Comparison of ENCODE assay signal across 23 mouse cellular contexts in genomic region chr10:128544674-128545569, GRCm38 (mm10). TPM values are rescaled to one million over a fixed set of nuclear protein-coding genes. Genes with fewer than 3 reads are reported as not detected.
DNase-seq lines count a peak whose midpoint lies in the region; ATAC-seq lines count a peak whose summit lies in the region.
"Had no signal": no experiment of that assay in that cellular context is flagged by ENCODE, and none has a peak within 500 bp of the region (broad histone marks: within the 10 kb centered on the region; RNA-seq: fewer than 3 reads in every experiment).

No protein-coding gene starts in this region.

- H3K36me3 ChIP-seq in heart, embryonic 10.5 days: peaks cover 42% of the 10 kb centered on the region
- peaks cover 21% of the 10 kb centered on the region for H3K36me3 ChIP-seq in heart, embryonic 11.5 days (ENCODE audit: control insufficient read depth, insufficient read depth, low read length)
- H3K36me3 ChIP-seq in megakaryocyte, embryonic 14.5 days (replicated peaks; ENCODE audit: low read length): peaks cover 52% of the 10 kb centered on the region
- H3K36me3 ChIP-seq in limb, embryonic 13.5 days: peaks cover 46% of the 10 kb centered on the region

- 94% methylated on average over 37 of the region's 37 CpGs for WGBS in heart, embryonic 10.5 days
- WGBS in heart, embryonic 11.5 days (ENCODE audit: insufficient replicate concordance): 93% methylated on average over 37 of the region's 37 CpGs
- 94% methylated on average over 37 of the region's 37 CpGs for WGBS in limb, embryonic 13.5 days

- H3K27me3 ChIP-seq in heart, embryonic 10.5 days (ENCODE audit: insufficient read depth, poor library complexity, severe bottlenecking): no peaks in the 10 kb centered on the region
- no peaks in the 10 kb centered on the region for H3K27me3 ChIP-seq in heart, embryonic 11.5 days (ENCODE audit: control insufficient read depth, insufficient read depth, low read length)
- no peaks in the 10 kb centered on the region for H3K27me3 ChIP-seq in megakaryocyte, embryonic 14.5 days (replicated peaks)
- no peaks in the 10 kb centered on the region for H3K27me3 ChIP-seq in limb, embryonic 13.5 days
- H3K27me3 ChIP-seq: midbrain, embryonic 12.5 days had no signal

- H3K9ac ChIP-seq in heart, embryonic 11.5 days (ENCODE audit: low read depth, low read length): no peak overlapping the region
- 0 out of 2 replicates have a peak overlapping the region, but pooled peaks have one; percentile 48 for H3K9ac ChIP-seq in limb, embryonic 13.5 days
- H3K9ac ChIP-seq: midbrain, embryonic 12.5 days had no signal

- H3K4me3 ChIP-seq in heart, embryonic 10.5 days: no peak overlapping the region
- H3K4me3 ChIP-seq in heart, embryonic 11.5 days (ENCODE audit: low read depth, low read length): no peak overlapping the region
- H3K4me3 ChIP-seq in megakaryocyte, embryonic 14.5 days (replicated peaks): peak overlapping the region; percentile 23
- H3K4me3 ChIP-seq in limb, embryonic 13.5 days: no peak overlapping the region
- H3K4me3 ChIP-seq: erythroblast, embryonic 14.5 days; heart, adult 2 months; midbrain, embryonic 12.5 days had no signal

- ATAC-seq in heart, embryonic 11.5 days (replicated peaks; ENCODE audit: insufficient number of reproducible peaks, low FRiP score, low TSS enrichment): no peak
- no peak for ATAC-seq in megakaryocyte, adult 5-6 weeks (ENCODE audit: poor library complexity, severe bottlenecking)
- no peak for ATAC-seq in limb, embryonic 13.5 days (ENCODE audit: low FRiP score, low read depth)
- ATAC-seq: CD4-positive, CD25-positive, alpha-beta regulatory T cell, adult 4 months; forebrain, embryonic 16.5 days had no signal

- peak; percentile 31 for DNase-seq in cerebellum, adult 11 months
- DNase-seq in cerebellum, postnatal 25 days: no peak
- no peak for DNase-seq in heart, embryonic 10.5 days (ENCODE audit: low spot score)
- DNase-seq in spleen, adult 18-20 months: no peak
- DNase-seq: adrenal gland, adult 8-10 months; gastrocnemius, postnatal 10 days; heart, postnatal 4 days; kidney, adult 18-20 months; kidney, postnatal 4 days; liver; lung, adult 2 months; lung, postnatal 36 days; right cerebral cortex, postnatal 25 days; thymus, adult 18-20 months had no signal

- no peaks in the 10 kb centered on the region for H3K9me3 ChIP-seq in heart, embryonic 10.5 days
- H3K9me3 ChIP-seq in heart, embryonic 11.5 days (replicated peaks; ENCODE audit: control insufficient read depth, low read length): no peaks in the 10 kb centered on the region
- no peaks in the 10 kb centered on the region for H3K9me3 ChIP-seq in megakaryocyte, embryonic 14.5 days
- no peaks in the 10 kb centered on the region for H3K9me3 ChIP-seq in limb, embryonic 13.5 days
- H3K9me3 ChIP-seq: midbrain, embryonic 12.5 days had no signal

- H3K27ac ChIP-seq in heart, embryonic 10.5 days: 0 out of 2 replicates have a peak overlapping the region, but pooled peaks have one; percentile 44
- no peak overlapping the region for H3K27ac ChIP-seq in heart, embryonic 11.5 days (ENCODE audit: low read depth, low read length)
- no peak overlapping the region for H3K27ac ChIP-seq in limb, embryonic 13.5 days
- H3K27ac ChIP-seq: heart, adult 2 months; midbrain, embryonic 12.5 days had no signal

- no peak overlapping the region for H3K4me2 ChIP-seq in heart, embryonic 11.5 days
- H3K4me2 ChIP-seq in limb, embryonic 13.5 days (replicated peaks): no peak overlapping the region
- H3K4me2 ChIP-seq: midbrain, embryonic 12.5 days had no signal

- H3K4me1 ChIP-seq in heart, embryonic 10.5 days: peaks cover 17% of the 10 kb centered on the region
- peaks cover 18% of the 10 kb centered on the region for H3K4me1 ChIP-seq in heart, embryonic 11.5 days (ENCODE audit: control insufficient read depth, insufficient read depth, low read length)
- H3K4me1 ChIP-seq in megakaryocyte, embryonic 14.5 days: peaks cover 43% of the 10 kb centered on the region
- H3K4me1 ChIP-seq in limb, embryonic 13.5 days: peaks cover 16% of the 10 kb centered on the region

RNA-seq across cellular contexts. Expression of gene Zc3h10, which starts 2.7 kb away (rescaled TPM):
- 11.2 and 12.8 TPM in 2 replicates for polyA plus RNA-seq in heart, embryonic 10.5 days (2016; fragmentation: Nextera tagmentation; extraction: Ambion mirVana)
- 7.7 and 8.0 TPM in 2 replicates for polyA plus RNA-seq in heart, embryonic 11.5 days (2014; fragmentation: Nextera tagmentation; extraction: Ambion mirVana)
- polyA plus RNA-seq in megakaryocyte, embryonic 14.5 days (2012; ENCODE audit: insufficient read depth, low replicate concordance): 21.5 and 24.2 TPM in 2 replicates
- 6.0 and 8.1 TPM in 2 replicates for total RNA-seq in megakaryocyte, adult 5-6 weeks (2015)
- total RNA-seq in megakaryocyte, adult 5-6 weeks (2017): 12.9 and 14.5 TPM in 2 replicates
- polyA plus RNA-seq in limb, embryonic 13.5 days (2015; fragmentation: Nextera tagmentation; extraction: Ambion mirVana): 16.4 and 17.3 TPM in 2 replicates

RNA-seq across cellular contexts. Expression of gene Rpl41, which starts 4.2 kb away (rescaled TPM):
- 2,301 and 2,407 TPM in 2 replicates for polyA plus RNA-seq in heart, embryonic 10.5 days (2016; fragmentation: Nextera tagmentation; extraction: Ambion mirVana)
- 2,515 and 2,664 TPM in 2 replicates for polyA plus RNA-seq in heart, embryonic 11.5 days (2014; fragmentation: Nextera tagmentation; extraction: Ambion mirVana)
- polyA plus RNA-seq in megakaryocyte, embryonic 14.5 days (2012; ENCODE audit: insufficient read depth, low replicate concordance): 1,477 and 10,817 TPM in 2 replicates
- 2,152 and 2,213 TPM in 2 replicates for total RNA-seq in megakaryocyte, adult 5-6 weeks (2015)
- total RNA-seq in megakaryocyte, adult 5-6 weeks (2017): 1,919 and 2,042 TPM in 2 replicates
- polyA plus RNA-seq in limb, embryonic 13.5 days (2015; fragmentation: Nextera tagmentation; extraction: Ambion mirVana): 3,677 and 3,933 TPM in 2 replicates

RNA-seq across cellular contexts. Expression of gene Esyt1, which starts 19.3 kb away (rescaled TPM):
- polyA plus RNA-seq in heart, embryonic 10.5 days (2016; fragmentation: Nextera tagmentation; extraction: Ambion mirVana): 17.8 and 20.3 TPM in 2 replicates
- 14.5 and 18.7 TPM in 2 replicates for polyA plus RNA-seq in heart, embryonic 11.5 days (2014; fragmentation: Nextera tagmentation; extraction: Ambion mirVana)
- 48.5 and 62.5 TPM in 2 replicates for polyA plus RNA-seq in megakaryocyte, embryonic 14.5 days (2012; ENCODE audit: insufficient read depth, low replicate concordance)
- total RNA-seq in megakaryocyte, adult 5-6 weeks (2015): 125 and 127 TPM in 2 replicates
- total RNA-seq in megakaryocyte, adult 5-6 weeks (2017): 266 and 267 TPM in 2 replicates
- 24.0 and 28.0 TPM in 2 replicates for polyA plus RNA-seq in limb, embryonic 13.5 days (2015; fragmentation: Nextera tagmentation; extraction: Ambion mirVana)

RNA-seq across cellular contexts. Expression of gene Pa2g4, which starts 20.9 kb away (rescaled TPM):
- polyA plus RNA-seq in heart, embryonic 10.5 days (2016; fragmentation: Nextera tagmentation; extraction: Ambion mirVana): 168 and 225 TPM in 2 replicates
- 162 and 163 TPM in 2 replicates for polyA plus RNA-seq in heart, embryonic 11.5 days (2014; fragmentation: Nextera tagmentation; extraction: Ambion mirVana)
- polyA plus RNA-seq in megakaryocyte, embryonic 14.5 days (2012; ENCODE audit: insufficient read depth, low replicate concordance): 407 and 451 TPM in 2 replicates
- total RNA-seq in megakaryocyte, adult 5-6 weeks (2015): 116 TPM in 2 replicates
- total RNA-seq in megakaryocyte, adult 5-6 weeks (2017): 90.4 and 95.0 TPM in 2 replicates
- 198 and 200 TPM in 2 replicates for polyA plus RNA-seq in limb, embryonic 13.5 days (2015; fragmentation: Nextera tagmentation; extraction: Ambion mirVana)

RNA-seq across cellular contexts. Expression of gene Erbb3, which starts 44.5 kb away (rescaled TPM):
- polyA plus RNA-seq in heart, embryonic 10.5 days (2016; fragmentation: Nextera tagmentation; extraction: Ambion mirVana): 7.4 and 7.7 TPM in 2 replicates
- polyA plus RNA-seq in heart, embryonic 11.5 days (2014; fragmentation: Nextera tagmentation; extraction: Ambion mirVana): 5.8 and 9.1 TPM in 2 replicates
- 0.08 TPM in 1 of 2 replicates, not detected in the other for polyA plus RNA-seq in megakaryocyte, embryonic 14.5 days (2012; ENCODE audit: insufficient read depth, low replicate concordance)
- total RNA-seq in megakaryocyte, adult 5-6 weeks (2015): 2.5 and 2.8 TPM in 2 replicates
- total RNA-seq in megakaryocyte, adult 5-6 weeks (2017): 1.5 and 2.1 TPM in 2 replicates
- 14.5 and 17.5 TPM in 2 replicates for polyA plus RNA-seq in limb, embryonic 13.5 days (2015; fragmentation: Nextera tagmentation; extraction: Ambion mirVana)
